Mouse (Mus musculus): Measurements from ENCODE around the gene Gm20538. TPM values are rescaled to one million over a fixed set of nuclear protein-coding genes. Genes with fewer than 3 reads are reported as not detected.

Gene Gm20538
- polyA plus RNA-seq, 1 experiment, result not detected

DNA sequence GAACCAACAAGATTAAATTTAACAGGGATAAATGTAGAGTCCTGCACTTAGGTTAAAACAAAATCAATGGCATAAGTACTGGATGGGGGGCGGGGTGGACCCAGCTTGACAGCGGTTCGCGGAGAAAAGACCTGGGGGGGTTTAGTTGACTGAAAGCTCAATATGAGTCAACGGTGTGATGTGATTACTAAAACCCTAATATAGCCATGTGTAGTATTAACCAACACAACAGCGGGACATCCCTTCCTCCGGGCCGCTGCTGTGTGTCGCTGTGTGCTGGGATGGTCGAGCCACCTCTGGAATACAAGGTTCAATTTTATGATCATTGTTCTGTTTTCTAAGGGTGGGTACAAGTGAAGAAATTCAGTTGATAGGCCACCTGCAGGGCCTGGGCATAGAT, 29.5 kb upstream of the Gm20538 start:
- 75% methylated on average over 10 of the region's 10 CpGs for WGBS
- TF ChIP-seq POLR2A (IDR thresholded peaks at IDR 0.05; ENCODE audit: low read depth, low read length) (no peak), CTCF (conservative IDR thresholded peaks at IDR 0.05; ENCODE audit: insufficient read depth, insufficient read length, low read depth, low read length) (no peak)
- no peak overlapping the region for H3K27ac ChIP-seq (ENCODE audit: insufficient read depth, low read depth, low read length)
- H3K36me3 ChIP-seq (ENCODE audit: control insufficient read depth, insufficient read depth, low read length), result no peaks in the 10 kb centered on the region
- H3K4me1 ChIP-seq (ENCODE audit: control insufficient read depth, insufficient read depth, low read length), result no peaks in the 10 kb centered on the region
- H3K4me3 ChIP-seq (ENCODE audit: insufficient read depth, low read depth, low read length), result no peak overlapping the region
- H3K27me3 ChIP-seq (replicated peaks; ENCODE audit: control insufficient read depth, insufficient read depth, low read length), result no peaks in the 10 kb centered on the region
- no peak for DNase-seq

DNA sequence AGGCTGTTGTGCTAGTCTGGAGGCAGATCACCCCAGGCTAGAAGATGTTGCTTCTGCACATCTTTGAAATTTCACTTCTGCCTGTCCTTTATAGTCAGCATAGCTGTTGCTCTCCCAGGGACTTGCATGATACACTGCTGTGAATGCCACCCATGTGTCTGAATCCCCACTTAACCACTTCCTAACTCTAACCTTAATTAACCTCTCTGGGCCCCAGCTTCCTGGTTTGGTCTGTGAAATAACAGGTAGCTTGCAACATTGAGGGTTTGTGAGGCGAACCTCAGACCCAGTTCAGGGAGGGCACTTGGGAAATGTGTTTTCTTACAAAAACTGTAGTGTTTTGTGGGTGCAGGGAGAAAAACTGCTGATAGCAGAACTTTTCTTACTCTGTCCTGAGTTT, 25.4 kb upstream of the Gm20538 start:
- no peak overlapping the region for H3K27ac ChIP-seq (ENCODE audit: insufficient read depth, low read depth, low read length)
- no peak overlapping the region for H3K4me3 ChIP-seq (ENCODE audit: insufficient read depth, low read depth, low read length)
- H3K36me3 ChIP-seq (ENCODE audit: control insufficient read depth, insufficient read depth, low read length), result no peaks in the 10 kb centered on the region
- 82% methylated on average over 1 of the region's 1 CpGs for WGBS
- H3K4me1 ChIP-seq (ENCODE audit: control insufficient read depth, insufficient read depth, low read length), result no peaks in the 10 kb centered on the region
- TF ChIP-seq CTCF (conservative IDR thresholded peaks at IDR 0.05; ENCODE audit: insufficient read depth, insufficient read length, low read depth, low read length), result no peak
- no peak for TF ChIP-seq POLR2A (IDR thresholded peaks at IDR 0.05; ENCODE audit: low read depth, low read length)
- no peaks in the 10 kb centered on the region for H3K27me3 ChIP-seq (replicated peaks; ENCODE audit: control insufficient read depth, insufficient read depth, low read length)
- DNase-seq, result no peak

DNA sequence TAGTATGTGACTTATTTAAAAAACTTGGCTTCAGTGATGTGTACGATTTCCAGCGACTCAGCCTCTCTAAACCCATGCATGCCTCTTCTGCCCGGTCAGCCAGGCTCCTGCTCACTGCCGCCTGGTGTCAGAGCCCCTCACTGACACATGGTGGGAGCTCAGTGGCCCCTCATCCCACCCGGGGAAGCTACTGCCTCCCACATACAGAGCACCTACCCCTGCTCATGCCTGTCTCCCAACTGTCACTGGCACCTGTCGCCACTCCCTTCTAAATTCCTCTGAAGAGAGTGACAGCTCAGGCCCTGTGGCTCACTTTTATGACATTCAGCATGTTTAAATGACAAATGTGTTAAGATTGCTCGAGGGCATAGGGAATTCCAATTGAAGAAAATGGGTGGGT, 23.6 kb upstream of the Gm20538 start:
- no peak for TF ChIP-seq CTCF (conservative IDR thresholded peaks at IDR 0.05; ENCODE audit: insufficient read depth, insufficient read length, low read depth, low read length)
- TF ChIP-seq POLR2A (IDR thresholded peaks at IDR 0.05; ENCODE audit: low read depth, low read length), result no peak
- H3K36me3 ChIP-seq (ENCODE audit: control insufficient read depth, insufficient read depth, low read length), result no peaks in the 10 kb centered on the region
- WGBS, result 65% methylated on average over 7 of the region's 7 CpGs

DNA sequence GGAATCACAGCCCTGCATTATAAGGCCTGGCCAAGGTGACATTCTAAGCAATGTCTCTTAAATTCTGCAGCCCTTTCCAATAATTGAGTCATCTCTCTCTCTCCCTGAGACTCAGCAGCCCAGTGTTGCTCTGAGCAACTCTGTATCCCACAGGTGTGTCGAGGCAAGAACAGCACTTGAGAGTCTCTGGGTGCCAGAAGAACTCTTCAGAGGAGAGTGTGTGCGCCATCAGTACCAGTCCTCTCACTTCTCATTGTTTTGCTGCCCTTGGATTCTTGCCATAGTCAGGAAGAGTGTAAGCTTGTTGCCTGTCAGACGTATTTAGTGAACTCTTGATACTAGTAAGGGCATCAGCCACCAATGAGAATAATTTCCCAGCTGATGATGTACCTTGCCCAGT, 15.1 kb upstream of the Gm20538 start:
- no peak overlapping the region for H3K4me3 ChIP-seq (ENCODE audit: insufficient read depth, low read depth, low read length)
- peak; percentile 48 for DNase-seq
- no peak overlapping the region for H3K27ac ChIP-seq (ENCODE audit: insufficient read depth, low read depth, low read length)
- H3K36me3 ChIP-seq (ENCODE audit: control insufficient read depth, insufficient read depth, low read length), result peaks cover 7% of the 10 kb centered on the region
- peaks cover 4% of the 10 kb centered on the region; the same call in 1 of the 2 replicates for H3K4me1 ChIP-seq (ENCODE audit: control insufficient read depth, insufficient read depth, low read length)
- 61% methylated on average over 3 of the region's 3 CpGs for WGBS
- H3K27me3 ChIP-seq (replicated peaks; ENCODE audit: control insufficient read depth, insufficient read depth, low read length), result no peaks in the 10 kb centered on the region
- TF ChIP-seq POLR2A (IDR thresholded peaks at IDR 0.05; ENCODE audit: low read depth, low read length), result no peak
- no peak for TF ChIP-seq CTCF (conservative IDR thresholded peaks at IDR 0.05; ENCODE audit: insufficient read depth, insufficient read length, low read depth, low read length)

More for the DNA sequence above, 23.6 kb upstream of the Gm20538 start:
- Histone ChIP-seq H3K27me3 (replicated peaks; ENCODE audit: control insufficient read depth, insufficient read depth, low read length) (no peaks in the 10 kb centered on the region), H3K27ac (ENCODE audit: insufficient read depth, low read depth, low read length) (no peak overlapping the region), H3K4me1 (ENCODE audit: control insufficient read depth, insufficient read depth, low read length) (no peaks in the 10 kb centered on the region), H3K4me3 (ENCODE audit: insufficient read depth, low read depth, low read length) (no peak overlapping the region)
- DNase-seq, result no peak

DNA sequence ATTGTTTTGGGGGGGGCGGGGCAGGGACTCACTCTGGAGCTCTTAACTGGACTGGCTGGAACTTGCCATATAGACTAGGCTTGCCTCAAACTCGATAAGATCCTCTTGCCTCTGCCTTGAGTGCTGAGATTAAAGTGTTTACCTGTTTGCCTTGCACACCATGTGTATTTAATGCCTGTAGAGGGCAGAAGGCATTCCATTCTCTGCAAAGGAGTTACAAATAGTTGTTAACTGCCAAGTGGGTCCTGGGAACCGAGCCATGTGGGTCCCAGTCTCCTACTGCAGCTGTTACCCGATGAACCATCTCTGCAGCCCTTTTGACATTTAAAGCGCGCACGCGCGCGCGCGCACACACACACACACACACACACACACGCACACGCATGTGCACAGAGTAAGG, 11.4 kb upstream of the Gm20538 start:
- Histone ChIP-seq H3K36me3 (ENCODE audit: control insufficient read depth, insufficient read depth, low read length) (peaks cover 2% of the 10 kb centered on the region), H3K4me3 (ENCODE audit: insufficient read depth, low read depth, low read length) (no peak overlapping the region), H3K27ac (ENCODE audit: insufficient read depth, low read depth, low read length) (no peak overlapping the region), H3K4me1 (ENCODE audit: control insufficient read depth, insufficient read depth, low read length) (peaks cover 4% of the 10 kb centered on the region; the same call in 1 of the 2 replicates), H3K27me3 (replicated peaks; ENCODE audit: control insufficient read depth, insufficient read depth, low read length) (no peaks in the 10 kb centered on the region)
- TF ChIP-seq POLR2A (IDR thresholded peaks at IDR 0.05; ENCODE audit: low read depth, low read length) (no peak), CTCF (conservative IDR thresholded peaks at IDR 0.05; ENCODE audit: insufficient read depth, insufficient read length, low read depth, low read length) (no peak)
- DNase-seq, result no peak
- 88% methylated on average over 14 of the region's 14 CpGs for WGBS

DNA sequence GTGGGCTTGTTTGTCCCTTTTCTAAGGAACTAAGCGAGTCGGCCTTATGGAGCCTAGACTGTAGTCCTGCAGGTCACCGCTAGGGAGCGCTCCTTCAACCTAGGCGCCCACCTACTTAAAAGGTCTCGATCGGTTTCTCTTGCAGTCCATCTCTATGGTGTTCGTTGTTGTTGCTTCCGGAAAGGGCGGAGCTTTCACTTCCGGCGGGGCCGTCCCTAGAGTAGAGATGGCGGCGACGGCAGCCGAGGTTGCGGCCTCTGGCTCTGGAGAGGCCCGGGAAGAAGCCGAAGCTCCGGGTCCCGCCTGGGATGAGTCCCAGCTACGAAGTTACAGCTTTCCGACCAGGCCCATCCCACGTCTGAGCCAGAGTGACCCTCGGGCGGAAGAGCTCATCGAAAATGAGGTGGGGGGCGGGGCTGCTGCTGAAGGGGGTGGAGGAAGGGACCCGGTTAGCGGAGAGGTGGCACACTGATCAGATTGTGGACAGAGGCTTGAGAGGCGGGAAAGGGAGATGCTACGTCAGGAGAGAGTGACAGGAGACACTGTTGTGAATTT, 10.1 kb upstream of the Gm20538 start, which contains the start of gene Hif1an:
Gene Hif1an, plus strand, starts transcription at position 199 of the 555 bp plus-strand sequence.
- under 1% methylated on average over 33 of the region's 33 CpGs for WGBS
- Histone ChIP-seq H3K27ac (ENCODE audit: insufficient read depth, low read depth, low read length) (peak within 1 kb of the TSS; percentile 58), H3K4me3 (ENCODE audit: insufficient read depth, low read depth, low read length) (peak within 1 kb of the TSS; percentile 58), H3K36me3 (ENCODE audit: control insufficient read depth, insufficient read depth, low read length) (peaks cover 2% of the 10 kb centered on the region), H3K4me1 (ENCODE audit: control insufficient read depth, insufficient read depth, low read length) (peaks cover 4% of the 10 kb centered on the region; the same call in 1 of the 2 replicates), H3K27me3 (replicated peaks; ENCODE audit: control insufficient read depth, insufficient read depth, low read length) (no peaks in the 10 kb centered on the region)
- no peak for TF ChIP-seq POLR2A (IDR thresholded peaks at IDR 0.05; ENCODE audit: low read depth, low read length)
- peak; percentile 92 for TF ChIP-seq CTCF (conservative IDR thresholded peaks at IDR 0.05; ENCODE audit: insufficient read depth, insufficient read length, low read depth, low read length)
- DNase-seq, result peak; percentile 98

DNA sequence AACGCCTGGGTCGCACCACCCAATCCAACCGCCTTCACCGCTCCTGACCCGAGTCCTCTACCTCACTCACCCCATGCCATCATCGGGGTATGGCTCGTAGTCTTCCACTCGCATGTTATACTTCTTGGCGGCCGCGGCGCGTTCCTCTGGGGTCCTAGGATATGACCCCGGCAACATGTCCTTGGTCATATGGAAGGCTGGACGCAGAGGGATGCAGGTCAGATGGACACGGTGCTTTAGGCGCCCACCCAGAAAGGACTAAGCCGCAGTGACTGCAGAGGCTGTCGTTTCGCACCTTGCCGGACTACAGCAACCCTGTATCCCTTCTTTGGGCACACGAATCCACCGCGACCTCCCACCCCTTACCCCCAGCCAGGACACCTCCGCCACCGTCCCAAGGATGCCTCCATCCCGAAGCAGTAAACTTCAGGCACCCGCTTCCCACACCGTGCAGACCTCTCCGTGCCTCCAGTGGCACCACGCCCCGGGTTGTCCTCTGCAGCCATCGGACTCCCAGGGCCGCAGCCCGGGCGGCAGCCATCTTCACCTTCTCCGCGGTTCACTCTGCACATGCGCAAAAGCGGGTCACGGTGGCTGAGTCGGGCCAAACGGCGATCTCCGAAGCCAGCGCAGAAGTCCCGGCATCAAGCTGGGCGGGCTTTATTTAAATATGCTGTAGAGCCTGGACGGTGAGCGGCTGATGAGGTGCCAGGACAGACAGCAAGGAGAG, 2.4 kb upstream of the Gm20538 start, which contains the start of gene Ndufb8:
Gene Ndufb8, minus strand, starts transcription at position 580 of the 730 bp plus-strand sequence.
- peak within 1 kb of the TSS; percentile 88 for H3K27ac ChIP-seq (ENCODE audit: insufficient read depth, low read depth, low read length)

More for the DNA sequence above, 2.4 kb upstream of the Gm20538 start, which contains the start of gene Ndufb8:
- no peaks in the 10 kb centered on the region for H3K27me3 ChIP-seq (replicated peaks; ENCODE audit: control insufficient read depth, insufficient read depth, low read length)
- peaks cover 12% of the 10 kb centered on the region; the same call in 1 of the 2 replicates for H3K36me3 ChIP-seq (ENCODE audit: control insufficient read depth, insufficient read depth, low read length)
- under 1% methylated on average over 50 of the region's 50 CpGs for WGBS
- peak; percentile 98 for DNase-seq
- H3K4me3 ChIP-seq (ENCODE audit: insufficient read depth, low read depth, low read length), result peak within 1 kb of the TSS; percentile 90
- TF ChIP-seq POLR2A (IDR thresholded peaks at IDR 0.05; ENCODE audit: low read depth, low read length) (peak; percentile 84), CTCF (conservative IDR thresholded peaks at IDR 0.05; ENCODE audit: insufficient read depth, insufficient read length, low read depth, low read length) (no peak)
- peaks cover 4% of the 10 kb centered on the region; the same call in 1 of the 2 replicates for H3K4me1 ChIP-seq (ENCODE audit: control insufficient read depth, insufficient read depth, low read length)

Measured in kidney, adult 2 months (tissue).